Mouse (Mus musculus) gastrocnemius, postnatal 25 days (tissue): ENCODE results near the gene Apbb2. TPM values are rescaled to one million over a fixed set of nuclear protein-coding genes. Genes with fewer than 3 reads are reported as not detected.

Experiments used
- DNase-seq: peaks from one replicate; pipeline ENCODE4 v3.0.0; 2022
- total RNA-seq, 2 experiments: library from RNA; stranded (reverse); gene quantifications; 1 replicate in 1 of 2; 2 replicates in 1 of 2; pipeline ENCODE4 v1.2.3; 2021

Apbb2 gene
- total RNA-seq, 2 experiments from 2014 or later, result 32.8 to 39.8 TPM

DNA sequence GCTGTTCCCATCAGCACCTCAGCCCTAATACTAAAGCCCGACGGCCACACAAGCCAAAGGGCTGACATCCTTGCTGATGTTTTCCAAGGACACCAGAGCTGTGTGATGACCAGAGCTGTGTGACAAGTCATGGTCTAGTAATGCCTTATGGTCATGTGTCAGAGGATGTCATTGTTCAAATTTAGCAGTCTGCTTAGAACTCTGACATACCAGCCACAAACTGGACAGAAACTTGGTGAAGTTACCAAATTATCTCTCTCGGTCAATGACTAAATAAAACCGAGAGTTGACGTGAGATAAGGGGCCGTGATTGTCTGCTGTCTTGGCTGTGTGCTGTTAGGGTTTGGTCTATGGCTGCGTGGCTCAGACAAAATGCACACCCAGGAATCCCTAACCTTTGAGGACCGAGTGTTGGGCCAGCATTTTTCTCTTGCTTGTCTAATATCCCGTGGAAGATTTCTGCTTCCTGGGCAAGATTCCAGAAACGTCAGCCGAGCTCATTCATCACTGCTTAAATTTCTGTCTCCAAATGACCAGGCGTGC, 71.5 kb downstream of the Apbb2 start:
- peak; percentile 29 for DNase-seq

DNA sequence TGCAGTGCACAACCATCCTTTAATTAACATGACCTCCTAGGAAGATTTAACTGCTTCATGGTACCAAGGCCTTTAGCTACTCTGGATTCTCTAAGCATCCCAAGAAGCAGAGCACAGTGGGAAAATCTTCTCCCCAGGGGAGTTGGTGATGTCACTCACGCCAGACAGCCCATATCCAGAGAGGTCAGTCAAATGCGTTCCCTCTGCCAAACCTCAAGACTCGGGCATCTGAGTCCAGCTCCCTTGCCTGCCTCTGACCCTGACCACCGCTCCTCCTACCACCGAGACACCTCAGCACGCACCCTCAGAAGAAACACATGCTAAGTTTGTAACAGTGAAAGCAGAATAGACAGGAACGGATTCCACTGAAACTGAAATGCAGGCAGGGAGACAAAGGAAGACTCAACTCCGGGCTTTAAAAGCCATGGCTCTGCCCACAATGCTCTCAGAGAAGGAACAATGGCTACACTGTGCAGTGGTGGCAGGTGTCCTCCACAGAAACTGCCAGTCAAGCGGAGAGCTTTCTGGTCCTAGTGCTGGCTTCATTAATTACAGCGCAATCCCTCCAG, 72.9 kb downstream of the Apbb2 start:
- DNase-seq, result no peak

DNA sequence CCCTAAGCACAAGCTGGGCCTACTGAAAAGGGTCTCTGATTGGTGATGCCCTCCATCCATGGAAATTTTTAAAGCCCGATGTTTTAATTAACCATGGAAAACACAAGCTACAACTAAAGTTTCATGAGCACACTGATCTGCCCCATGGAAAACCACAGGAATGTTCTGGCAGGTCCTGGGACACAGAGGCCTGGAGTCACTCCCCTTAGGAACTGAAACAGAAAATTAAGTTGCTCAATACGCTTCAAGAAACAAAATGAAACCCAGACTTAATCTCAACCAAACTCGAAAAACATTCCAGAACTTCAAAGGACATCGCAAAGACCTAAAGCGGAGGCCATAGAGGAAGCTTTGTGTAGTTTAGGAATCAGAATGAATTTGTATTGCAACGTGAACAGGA, 74.8 kb downstream of the Apbb2 start:
- peak; percentile 63 for DNase-seq

DNA sequence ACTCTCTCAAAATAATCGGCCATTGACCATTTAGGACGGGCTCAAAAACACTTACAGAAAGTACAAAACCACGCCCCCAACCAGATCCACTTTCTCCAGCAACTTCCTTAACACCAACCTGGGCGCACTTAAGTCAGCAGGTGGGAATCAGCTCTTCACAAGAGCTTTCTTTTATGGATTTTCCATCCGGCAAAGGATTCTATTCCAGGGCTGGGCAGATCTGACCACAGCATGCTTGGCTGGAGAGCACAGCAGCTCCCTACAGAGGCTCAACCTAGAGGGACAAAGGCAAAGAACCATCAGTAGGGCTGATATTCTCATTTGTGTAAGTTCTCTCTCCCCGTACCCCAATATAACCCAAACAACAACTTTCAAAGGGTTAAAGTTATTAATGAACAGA, 75.2 kb downstream of the Apbb2 start:
- DNase-seq, result no peak

DNA sequence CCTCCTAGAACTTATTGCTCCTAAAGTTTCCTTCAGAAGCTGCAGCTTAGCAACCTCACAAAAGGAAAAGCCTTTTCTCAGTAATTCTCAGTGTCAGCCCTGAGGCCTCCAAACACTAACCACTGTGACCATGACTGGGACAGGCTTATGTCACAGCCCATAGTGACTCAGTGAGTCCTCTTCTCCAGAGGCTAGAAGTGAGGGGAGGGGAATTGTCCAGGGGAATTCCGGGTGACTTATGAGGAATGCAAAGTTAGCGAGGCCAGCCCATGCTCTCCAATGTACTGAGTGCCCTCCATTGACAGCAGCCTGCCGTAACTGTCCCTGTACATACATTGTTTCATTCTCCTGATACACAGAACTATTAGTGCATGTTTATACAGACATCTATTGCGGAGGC, 76.1 kb downstream of the Apbb2 start:
- no peak for DNase-seq

DNA sequence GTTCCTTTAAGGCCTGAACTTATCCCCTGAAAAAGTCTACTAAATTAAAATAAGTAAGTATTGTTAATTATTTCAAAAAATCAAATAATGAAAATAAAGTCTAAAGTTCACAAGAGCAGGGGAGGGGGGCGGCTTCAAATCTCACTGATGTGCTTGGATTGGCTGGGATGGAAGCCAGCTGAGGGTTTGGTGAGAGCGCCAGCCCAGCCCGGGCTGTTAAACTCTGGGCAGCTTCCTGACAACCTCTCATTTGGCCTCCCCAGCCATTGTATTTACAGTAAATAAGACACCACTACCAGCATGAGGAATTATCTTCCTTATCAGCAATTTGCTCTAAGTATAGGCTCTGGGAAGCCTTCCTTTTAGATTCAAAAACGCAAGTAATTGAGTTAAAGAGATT, 77.2 kb downstream of the Apbb2 start:
- DNase-seq, result no peak

DNA sequence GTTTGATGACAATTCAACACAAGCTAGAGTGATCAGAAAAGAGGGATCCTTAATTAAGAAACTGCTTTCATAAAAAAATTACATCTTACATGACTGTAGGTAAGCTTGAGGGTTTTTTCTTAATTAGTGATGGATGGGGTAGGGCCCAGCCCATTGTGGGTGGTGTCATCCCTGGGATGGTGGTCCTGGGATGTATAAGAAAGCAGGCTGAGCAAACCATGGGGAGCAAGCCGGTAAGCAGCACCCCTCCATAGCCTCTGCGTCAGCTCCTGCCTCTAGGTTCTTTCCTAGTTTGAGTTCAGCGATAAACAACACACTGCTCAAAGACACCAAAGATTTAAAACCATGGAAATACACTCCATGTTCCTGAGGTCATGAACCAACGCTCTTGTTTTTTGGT, 78.3 kb downstream of the Apbb2 start:
- DNase-seq, result no peak

DNA sequence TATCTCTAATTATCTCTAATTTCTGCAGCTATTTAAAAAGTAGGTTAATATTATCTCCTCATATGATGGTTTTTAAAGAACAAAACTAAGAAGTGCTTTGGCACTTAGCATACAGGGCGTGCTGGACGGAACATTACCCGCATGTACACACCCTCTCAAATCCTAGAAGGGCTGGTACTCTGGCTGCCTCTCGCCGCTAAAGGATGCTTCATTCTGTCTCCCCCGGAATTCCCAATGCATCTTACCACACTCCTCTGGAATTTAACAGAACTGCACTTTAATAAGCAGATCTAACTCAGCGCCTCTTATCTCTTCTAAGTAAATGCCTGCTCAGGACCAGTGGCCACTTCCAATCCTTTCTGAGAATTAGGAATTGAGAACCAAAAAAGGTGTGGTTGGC, 80.8 kb downstream of the Apbb2 start:
- DNase-seq, result no peak

DNA sequence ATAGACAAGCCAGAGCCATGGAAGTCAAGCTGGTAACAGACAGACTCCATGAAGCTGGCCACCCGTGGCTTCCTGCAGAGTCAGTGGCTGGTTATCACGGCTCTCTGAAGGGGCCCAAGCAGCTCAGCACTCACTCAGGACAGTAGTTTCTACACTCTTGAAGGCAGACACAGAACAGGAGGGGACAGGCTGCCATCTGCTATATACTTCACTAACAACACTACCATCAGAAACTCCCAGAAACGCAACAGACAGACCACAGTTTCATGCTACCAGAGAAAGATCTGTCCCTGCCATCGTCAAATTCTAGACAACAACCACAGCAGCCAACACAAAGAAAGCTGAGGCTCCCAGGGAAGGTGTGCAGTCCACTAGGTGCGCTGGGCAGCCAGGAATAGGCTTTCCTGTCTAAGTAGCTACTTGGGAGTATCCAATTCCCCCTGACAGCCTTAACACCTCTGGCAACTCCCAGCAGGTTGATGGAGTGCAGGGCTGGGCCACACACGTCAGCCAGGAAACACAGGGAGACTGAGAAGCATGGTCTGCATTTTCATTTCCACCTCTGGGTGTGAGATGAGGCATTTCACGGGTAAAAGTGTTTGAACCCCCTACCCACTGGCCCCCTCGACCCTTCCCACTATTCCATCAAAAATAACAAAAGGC, 81.8 kb downstream of the Apbb2 start:
- DNase-seq, result no peak

DNA sequence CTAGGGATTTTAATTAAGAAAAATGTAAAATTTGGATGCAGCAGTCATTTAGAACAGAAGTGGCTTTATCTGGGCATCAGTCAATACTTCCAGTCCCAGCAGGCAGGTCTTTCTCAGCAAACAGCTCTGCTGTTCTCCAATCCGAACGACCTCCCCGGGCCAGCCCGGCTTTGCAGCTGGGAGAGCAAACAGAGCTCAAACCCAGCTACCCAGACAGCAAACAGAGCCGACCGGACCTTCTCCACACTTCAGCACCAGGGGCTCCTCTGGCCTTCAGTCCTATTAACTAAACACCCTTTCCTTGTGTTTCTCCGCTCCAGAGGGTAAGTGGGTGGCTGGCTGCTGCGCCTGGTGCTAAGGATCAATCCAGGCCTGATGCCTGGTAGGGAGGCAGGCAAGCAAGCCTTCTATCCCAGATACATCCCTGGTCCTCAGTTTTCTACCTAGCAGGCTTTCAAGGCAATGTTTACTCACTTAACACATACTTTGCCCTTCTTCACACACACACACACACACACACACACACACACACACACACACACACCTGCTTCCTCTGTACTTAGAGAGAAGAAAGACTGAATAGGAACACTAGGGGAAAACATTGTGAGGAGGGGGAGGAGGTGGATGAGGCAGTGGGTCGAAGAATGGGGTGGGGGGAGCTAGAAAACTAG, 82.9 kb downstream of the Apbb2 start:
- no peak for DNase-seq

DNA sequence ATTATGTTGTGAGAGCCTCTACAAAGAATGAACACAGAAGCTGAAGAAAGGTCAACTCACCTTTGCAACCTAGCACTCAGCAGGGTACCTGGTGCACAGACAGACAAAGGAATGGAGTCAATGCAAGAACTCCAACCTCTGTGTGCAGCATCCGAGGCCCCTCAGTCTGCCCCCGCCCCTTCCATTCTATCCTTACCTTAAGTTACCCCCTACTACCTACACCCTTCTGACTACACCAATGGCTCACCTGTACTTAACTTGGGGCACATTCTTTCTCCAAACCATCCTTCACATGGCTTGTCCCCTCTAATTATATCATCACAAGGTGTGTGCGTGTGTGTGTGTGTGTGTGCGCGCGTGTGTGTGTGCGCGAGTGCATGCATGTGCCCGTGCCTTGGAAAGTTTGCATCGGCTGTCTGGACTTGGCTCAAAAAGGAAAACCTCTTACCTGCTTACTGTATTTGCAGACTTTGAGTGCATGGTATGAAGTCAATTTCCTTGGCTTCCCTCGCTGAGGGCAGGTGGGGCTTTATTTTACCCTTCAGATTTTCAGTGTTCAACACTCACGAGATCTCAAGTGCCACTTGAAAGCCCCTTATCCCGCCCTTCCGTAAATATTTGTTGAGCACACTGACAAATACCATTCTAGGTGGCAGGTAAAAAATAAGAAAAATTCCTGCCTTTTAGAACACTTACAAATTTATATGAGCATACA, 84.7 kb downstream of the Apbb2 start:
- no peak for DNase-seq

DNA sequence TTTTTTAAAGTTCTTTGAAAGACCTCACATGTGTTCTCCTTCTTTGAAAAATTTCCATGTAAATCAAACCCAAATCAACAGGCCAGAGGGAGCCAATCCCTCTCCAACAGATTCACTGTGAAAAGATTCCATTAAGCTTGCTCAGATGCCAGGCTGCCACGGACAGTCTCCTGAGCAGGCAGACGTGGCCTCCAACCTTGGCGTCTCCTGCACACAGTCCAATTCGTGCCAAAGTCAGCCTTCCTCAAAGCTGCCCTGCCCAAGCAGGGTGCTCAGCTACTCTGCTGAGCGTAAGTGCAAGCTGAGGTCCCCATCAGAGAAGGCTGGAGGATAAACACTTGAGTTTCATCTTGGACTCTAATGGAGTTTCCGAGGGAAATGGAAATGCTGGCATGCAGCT, 85.8 kb downstream of the Apbb2 start:
- peak; percentile 56 for DNase-seq

DNA sequence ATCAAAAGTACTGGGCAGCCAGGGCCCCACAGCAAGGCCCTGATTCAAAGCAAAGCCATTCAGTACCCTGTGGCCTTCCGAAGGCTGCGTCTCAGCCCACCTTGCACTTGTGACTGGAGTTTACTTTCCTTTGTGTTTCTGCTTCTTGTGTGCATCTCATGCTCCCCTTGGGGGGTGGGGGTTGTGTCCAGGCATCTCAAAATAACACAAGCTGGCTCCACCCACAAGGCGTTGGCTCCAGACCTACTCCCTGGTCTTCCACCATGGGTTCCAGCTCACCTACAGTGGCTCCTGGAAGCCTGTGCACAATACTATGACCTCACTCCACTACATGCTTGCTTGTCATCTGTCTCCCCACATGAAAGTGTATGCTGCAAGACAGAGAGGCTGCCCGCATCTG, 88.2 kb downstream of the Apbb2 start:
- DNase-seq, result no peak

DNA sequence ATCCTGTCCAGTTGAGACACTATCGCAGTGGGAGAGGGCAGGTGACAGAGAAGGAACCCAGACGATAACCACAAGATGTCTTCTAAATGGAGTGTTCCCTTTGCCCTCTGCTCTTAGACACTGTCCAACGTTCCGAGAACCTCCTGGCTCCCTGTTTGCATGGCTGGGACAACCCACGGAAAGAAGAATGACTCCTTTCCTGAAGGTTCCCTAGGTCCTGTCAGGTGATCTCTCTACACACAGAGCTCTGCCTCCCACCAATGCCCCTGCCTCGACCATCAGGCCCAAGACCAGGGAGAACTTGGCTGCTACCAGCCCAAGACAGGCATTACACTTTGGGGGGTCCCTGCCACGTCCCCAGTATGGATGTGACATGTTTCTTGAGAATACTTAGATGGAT, 89.0 kb downstream of the Apbb2 start:
- DNase-seq, result no peak

DNA sequence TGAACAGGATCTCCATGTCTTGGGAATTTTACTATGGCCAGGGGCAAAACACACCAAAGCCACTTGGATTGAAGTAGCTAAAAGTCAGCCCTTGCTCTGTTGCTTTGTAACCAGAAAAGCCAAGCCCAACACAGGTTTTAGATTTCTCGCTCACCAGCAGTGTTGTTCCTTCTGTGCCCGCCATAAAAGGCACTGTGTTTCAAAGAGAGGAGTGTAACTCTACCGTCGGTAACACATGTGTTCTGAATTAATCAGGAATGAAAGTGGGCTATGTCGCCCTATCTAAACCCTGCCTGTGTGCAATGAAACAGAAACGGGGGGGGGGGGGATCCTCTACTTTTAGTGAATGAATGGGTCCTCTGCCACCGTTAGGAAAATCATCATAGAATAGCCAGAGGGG, 90.0 kb downstream of the Apbb2 start:
- no peak for DNase-seq

DNA sequence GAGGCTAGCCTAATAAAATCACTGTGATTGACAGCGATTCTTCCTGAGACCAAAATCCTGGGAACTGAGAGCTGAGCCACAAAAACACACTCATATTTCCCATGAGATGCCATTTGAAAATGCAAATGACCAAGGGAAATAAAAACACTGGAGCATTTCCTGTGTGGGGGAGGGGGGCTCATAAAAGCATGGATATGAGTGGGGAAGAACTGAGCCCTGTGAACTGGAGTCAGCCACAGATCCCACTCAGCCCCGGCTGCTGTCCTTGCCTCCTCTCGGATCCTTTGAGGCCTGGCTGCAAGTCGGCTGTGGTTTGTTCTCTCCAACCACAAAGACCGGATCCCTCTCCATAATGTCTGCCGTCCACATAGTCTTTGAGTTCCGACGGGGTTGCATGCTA, 91.5 kb downstream of the Apbb2 start:
- no peak for DNase-seq

DNA sequence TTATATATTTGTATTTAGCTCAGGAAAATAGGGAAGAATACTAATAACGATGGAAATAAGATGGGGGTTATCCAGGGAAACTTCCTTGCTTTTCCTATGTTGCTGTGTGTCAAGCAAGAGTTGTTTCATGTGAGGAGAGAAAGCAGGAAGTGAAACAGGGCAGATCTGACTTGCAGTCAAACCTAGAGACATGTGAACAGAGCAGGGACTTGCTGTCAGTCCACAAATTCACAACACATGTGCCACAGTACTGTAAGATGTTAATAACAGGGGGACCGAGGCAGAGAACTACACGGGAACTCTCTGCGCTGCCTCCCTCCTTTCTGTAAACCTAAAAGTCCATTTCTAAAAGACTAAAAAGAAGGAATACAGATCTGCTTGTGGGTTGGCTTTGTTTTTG, 93.6 kb downstream of the Apbb2 start:
- no peak for DNase-seq

DNA sequence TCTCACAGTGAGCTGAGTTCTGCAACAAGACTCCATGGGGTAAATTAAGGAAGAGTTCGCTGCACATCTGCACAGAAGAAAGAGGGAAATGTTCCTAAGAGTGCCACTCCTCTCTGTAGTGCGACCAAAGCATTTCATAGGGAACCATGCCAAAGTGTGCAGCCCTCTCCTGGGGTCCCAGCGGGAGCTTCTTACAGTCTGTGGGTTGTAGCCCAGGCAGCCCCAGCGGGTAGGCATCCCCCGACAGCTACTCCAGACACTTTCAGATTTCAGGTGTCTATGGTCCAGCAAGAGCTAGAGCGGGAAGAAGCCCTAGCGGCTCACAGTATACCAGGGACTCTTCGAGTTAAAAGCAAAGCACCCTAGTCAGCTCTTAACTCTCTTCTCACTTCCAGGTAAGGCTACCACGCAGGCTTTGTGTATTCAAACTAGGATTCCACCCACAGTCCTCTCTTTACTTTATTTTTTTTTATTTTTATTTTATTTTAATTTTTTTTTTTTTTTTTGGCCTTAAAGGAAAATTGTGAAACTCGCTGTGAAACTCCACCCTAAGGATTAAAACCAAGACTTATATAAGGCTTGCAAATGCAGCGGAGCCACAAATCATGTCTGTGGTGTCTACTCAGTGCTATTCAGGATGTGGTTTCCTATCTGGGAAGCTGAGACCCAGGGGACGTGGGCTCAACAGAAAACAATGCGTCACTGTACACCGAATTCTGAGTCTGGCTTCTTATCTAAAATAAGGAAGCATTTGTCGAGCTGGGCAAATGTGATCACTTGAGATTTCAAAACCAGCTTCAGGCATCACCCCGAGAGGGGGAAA, 94.7 kb downstream of the Apbb2 start:
- DNase-seq, result no peak

DNA sequence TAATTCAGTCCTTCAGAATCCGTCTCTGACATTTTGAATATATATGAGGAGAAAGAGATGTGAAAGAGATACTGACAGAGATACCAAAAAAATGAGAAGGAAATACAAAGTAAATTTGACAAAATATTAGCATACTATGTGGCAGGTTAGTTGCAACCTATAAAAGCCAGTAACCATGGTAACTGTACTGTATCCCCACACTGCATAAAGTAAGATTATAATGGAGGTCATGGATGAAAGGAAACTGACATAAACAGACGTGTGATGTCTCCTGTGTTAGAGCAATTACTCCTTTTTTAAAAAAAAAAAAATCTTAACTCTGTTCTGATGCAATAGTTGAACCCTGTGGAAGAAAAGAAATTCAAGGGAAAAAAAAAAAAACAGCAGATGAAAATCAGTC, 97.3 kb downstream of the Apbb2 start:
- DNase-seq, result no peak

DNA sequence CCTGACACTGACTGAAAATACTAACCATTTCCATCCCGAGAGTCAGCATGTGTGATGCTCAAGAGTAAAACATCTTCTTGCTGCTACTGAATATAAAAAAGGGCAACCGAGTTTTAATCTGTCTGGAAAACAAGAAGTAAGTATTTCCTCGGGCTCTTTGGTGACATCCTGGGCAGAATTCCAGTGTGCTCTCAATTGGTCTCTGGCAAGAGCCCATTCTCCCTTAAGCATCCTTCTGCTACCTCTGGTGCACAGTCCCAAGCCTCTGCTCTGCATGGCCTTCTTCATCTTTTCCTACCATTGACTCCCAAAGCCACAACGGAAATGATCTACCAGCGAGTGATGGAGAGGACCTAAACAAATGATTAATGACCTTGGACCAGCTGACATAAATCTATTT, 99.1 kb downstream of the Apbb2 start:
- no peak for DNase-seq

DNA sequence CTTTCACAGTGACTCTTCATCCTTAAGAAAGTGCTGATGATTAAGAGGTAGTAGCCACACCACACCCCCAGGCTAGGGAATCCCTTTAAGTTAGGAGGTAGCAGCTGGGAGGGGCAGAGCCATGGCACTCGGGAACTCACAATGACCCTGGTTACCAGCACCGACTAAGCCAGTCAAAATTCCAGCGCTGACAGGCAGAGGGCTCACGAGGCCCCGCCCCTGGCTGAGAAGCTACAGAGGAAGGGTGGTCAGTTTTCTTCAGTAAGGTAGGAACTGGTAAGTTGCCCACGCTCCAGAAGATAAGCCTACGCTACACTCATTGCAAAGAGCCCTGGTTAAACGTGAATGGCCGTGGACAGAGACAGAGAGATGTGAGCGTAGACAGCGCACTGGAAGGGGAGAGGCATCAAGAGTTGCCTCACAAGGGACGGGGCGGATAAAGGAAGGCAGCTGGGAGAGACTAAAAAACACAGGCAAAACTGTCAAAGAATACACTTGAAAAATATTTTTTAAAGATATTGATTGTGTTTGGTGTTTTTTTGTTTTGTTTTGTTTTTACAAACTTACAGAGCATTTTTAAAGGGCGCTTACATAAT, 100.1 kb downstream of the Apbb2 start:
- DNase-seq, result no peak

DNA sequence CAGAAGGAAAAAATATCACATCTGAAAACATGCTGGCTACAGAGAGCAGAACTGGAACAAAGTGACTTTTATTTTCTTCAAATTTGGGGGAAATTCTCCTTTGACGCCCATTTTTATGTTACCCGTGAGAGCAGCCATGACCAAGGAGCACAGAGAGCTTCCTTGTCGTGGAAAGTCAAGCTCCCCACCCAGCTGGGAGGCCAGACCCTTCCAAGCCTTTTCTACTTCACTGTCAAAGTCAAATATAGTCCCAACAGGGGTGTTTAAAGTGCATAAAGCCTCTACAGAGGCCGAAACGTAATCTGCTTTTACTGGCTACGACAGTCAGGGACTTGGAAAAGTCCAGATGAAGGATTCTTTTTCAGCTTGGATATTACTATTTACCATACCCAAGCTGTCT, 101.1 kb downstream of the Apbb2 start:
- peak; percentile 48 for DNase-seq
